Mouse (Mus musculus): ENCODE data around the gene Sap18b.

Sap18b gene

GRCm38 (mm10) chr8:95825162-95825561 is at the start of gene Sap18b:
Gene Sap18b (plus strand): TSS chr8:95825346.
- POLR2A ChIA-PET: interaction anchor here (0.5 to 24.3 kb wide), 24 partner anchors 8 to 494 kb away, joined by 3 to 442 read pairs (median 4); partner anchors contain the start of genes Cnot1 (in 1 of the 4) and Slc38a7 (in 1 of the 4)
- CTCF ChIA-PET: interaction anchor here in 2 of 4 experiments (0.6 to 1.4 kb wide), 5 partner anchors 12 to 472 kb away, joined by 3 to 5 read pairs (median 3); no protein-coding TSS in a partner anchor

- ChIA-PET CTCF (interaction anchor here in 1 of 4 experiments (1.7 kb wide), 1 partner anchor 11 kb away, joined by 6 read pairs; no protein-coding TSS in a partner anchor), POLR2A (interaction anchor here (0.5 to 5.8 kb wide), 28 partner anchors 10 to 184 kb away, joined by 3 to 42 read pairs (median 3); partner anchors contain the start of genes Cnot1 (in 2 of the 4) and Sap18b (in 1 of the 4))
These were observed 44.1 kb upstream of the Sap18b start for GRCm38 (mm10) chr8:95781085-95781484.

- ChIA-PET CTCF (interaction anchor here in 1 of 4 experiments (1.7 kb wide), 1 partner anchor 11 kb away, joined by 6 read pairs; no protein-coding TSS in a partner anchor), POLR2A (interaction anchor here (0.5 to 5.8 kb wide), 28 partner anchors 10 to 185 kb away, joined by 3 to 42 read pairs (median 4); partner anchors contain the start of genes Cnot1 (in 2 of the 4), Sap18b (in 1 of the 4) and Setd6 (in 1 of the 4))
These were observed 43.4 kb upstream of the Sap18b start for GRCm38 (mm10) chr8:95781775-95782174.

DNA sequence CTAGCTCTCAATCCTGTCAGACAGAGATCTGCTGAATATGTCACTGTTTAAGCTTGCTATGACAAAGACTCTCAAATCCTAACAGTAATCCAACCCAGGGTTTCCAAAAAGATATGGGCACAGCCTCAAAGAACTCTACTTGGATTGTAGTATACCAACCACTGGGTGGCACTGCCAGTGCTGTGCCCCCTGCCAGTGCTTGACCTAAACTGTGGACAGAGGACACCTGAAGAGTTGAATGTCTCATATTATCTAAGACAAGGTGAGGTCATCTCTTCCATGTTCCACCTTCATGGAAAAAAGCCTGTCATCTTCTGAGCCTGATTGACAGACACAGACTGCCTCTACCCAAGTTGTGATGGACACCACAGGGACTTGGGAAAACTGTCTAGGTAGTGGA is 42.5 kb upstream of the Sap18b start:
- CTCF ChIA-PET: interaction anchor here in 1 of 4 experiments (0.6 kb wide), 1 partner anchor 25 kb away, joined by 8 read pairs; no protein-coding TSS in a partner anchor

GRCm38 (mm10) chr8:95785591-95785990 is 39.6 kb upstream of the Sap18b start:
- ChIA-PET CTCF (no interaction called here), POLR2A (interaction anchor here in 3 of 4 experiments (0.6 to 3.7 kb wide), 21 partner anchors 9 to 152 kb away, joined by 3 to 19 read pairs (median 4); partner anchors contain the start of genes Cnot1 (in 1 of the 3), Gins3 (in 1 of the 3) and Slc38a7 (in 1 of the 3))

More for the DNA sequence above, 42.5 kb upstream of the Sap18b start:
- POLR2A ChIA-PET: interaction anchor here in 3 of 4 experiments (0.6 to 5.8 kb wide), 17 partner anchors 8 to 67 kb away, joined by 3 to 42 read pairs (median 4); partner anchors contain the start of genes Cnot1 (in 1 of the 3) and Setd6 (in 1 of the 3)

DNA sequence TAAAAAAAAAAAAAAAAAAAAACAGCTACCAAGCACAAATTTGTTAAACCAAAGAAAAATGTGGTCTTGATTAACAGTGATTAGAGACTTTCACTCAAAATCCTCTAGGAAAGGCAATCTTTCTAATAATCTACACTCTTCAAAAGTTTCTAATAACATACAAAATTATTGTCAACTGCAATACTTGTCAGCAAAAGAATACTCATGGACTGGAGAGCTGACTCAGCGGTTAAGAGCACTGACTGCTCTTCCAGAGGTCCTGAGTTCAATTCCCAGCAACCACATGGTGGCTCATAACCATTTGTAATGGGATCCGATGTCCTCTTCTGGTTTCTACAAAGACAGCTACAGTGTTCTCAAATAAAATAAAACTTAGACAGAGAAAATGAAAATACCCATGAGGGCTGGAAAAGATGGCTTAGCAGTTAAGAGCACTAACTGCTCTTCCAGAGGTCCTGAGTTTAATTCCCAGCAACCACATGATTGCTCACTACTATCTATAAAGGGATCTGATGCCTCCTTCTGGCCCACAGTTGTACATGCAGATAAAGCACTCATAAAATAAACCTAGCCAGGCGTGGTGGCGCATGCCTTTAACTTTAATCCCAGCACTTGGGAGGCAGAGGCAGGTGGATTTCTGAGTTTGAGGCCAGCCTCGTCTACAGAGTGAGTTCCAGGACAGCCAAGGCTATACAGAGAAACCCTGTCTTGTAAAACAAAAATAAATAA is 29.6 kb upstream of the Sap18b start:
- POLR2A ChIA-PET: interaction anchor here (0.6 to 11.7 kb wide), 26 partner anchors 10 to 265 kb away, joined by 3 to 172 read pairs (median 4); partner anchors contain the start of genes Cnot1 (in 1 of the 4) and Slc38a7 (in 1 of the 4)
- CTCF ChIA-PET: interaction anchor here in 3 of 4 experiments (0.6 to 1.5 kb wide), 4 partner anchors 10 to 115 kb away, joined by 4 to 9 read pairs (median 6); no protein-coding TSS in a partner anchor

- ChIA-PET CTCF (interaction anchor here in 1 of 4 experiments (0.9 kb wide), 1 partner anchor 717 kb away, joined by 8 read pairs; no protein-coding TSS in a partner anchor), POLR2A (interaction anchor here in 2 of 4 experiments (0.8 to 11.7 kb wide), 11 partner anchors 8 to 54 kb away, joined by 3 to 172 read pairs (median 5); partner anchors contain the start of genes Cnot1 (in 1 of the 2) and Slc38a7 (in 1 of the 2))
These were observed 26.0 kb upstream of the Sap18b start for GRCm38 (mm10) chr8:95799117-95799516.

GRCm38 (mm10) chr8:95799891-95800290 is 25.3 kb upstream of the Sap18b start:
- ChIA-PET POLR2A (interaction anchor here in 2 of 4 experiments (1.0 to 11.7 kb wide), 4 partner anchors 8 to 30 kb away, joined by 3 to 172 read pairs (median 4); partner anchors contain the start of gene Cnot1 (in 1 of the 2)), CTCF (no interaction called here)

- ChIA-PET CTCF (no interaction called here), POLR2A (interaction anchor here in 2 of 4 experiments (1.0 to 11.7 kb wide), 4 partner anchors 8 to 29 kb away, joined by 3 to 172 read pairs (median 4); partner anchors contain the start of gene Cnot1 (in 1 of the 2))
These were observed 24.8 kb upstream of the Sap18b start for GRCm38 (mm10) chr8:95800353-95800752.

GRCm38 (mm10) chr8:95801476-95802064 is 23.6 kb upstream of the Sap18b start:
- ChIA-PET CTCF (interaction anchor here in 1 of 4 experiments (1.3 kb wide), 1 partner anchor 31 kb away, joined by 4 read pairs; no protein-coding TSS in a partner anchor), POLR2A (interaction anchor here in 3 of 4 experiments (0.6 to 14.1 kb wide), 13 partner anchors 7 to 391 kb away, joined by 3 to 442 read pairs (median 5); partner anchors contain the start of genes Slc38a7 (in 2 of the 3) and Sap18b (in 1 of the 3))

GRCm38 (mm10) chr8:95802231-95802630 is 22.9 kb upstream of the Sap18b start:
- CTCF ChIA-PET: interaction anchor here in 1 of 4 experiments (1.3 kb wide), 1 partner anchor 31 kb away, joined by 4 read pairs; no protein-coding TSS in a partner anchor
- POLR2A ChIA-PET: interaction anchor here (0.6 to 14.1 kb wide), 19 partner anchors 7 to 390 kb away, joined by 3 to 442 read pairs (median 4); partner anchors contain the start of genes Slc38a7 (in 2 of the 4) and Sap18b (in 1 of the 4)

DNA sequence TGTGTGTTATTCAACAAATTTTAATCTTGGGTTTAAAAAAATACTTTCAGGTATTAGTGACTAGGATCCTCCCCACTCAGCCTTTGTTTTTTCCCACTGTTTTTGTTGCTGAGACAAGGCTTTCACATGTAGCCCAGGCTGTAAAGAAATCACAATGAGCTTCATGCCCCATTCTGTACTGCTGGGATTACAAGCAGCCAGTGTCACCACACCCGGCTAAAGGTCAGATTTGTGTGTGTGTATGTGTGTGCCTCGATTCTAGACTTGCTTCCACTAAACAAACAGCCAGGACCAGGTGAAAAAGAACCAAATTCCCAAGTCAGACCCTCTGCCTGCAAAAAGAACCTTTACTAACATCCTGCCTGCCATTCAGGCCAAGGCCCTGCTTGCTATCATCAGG is 19.7 kb upstream of the Sap18b start:
- ChIA-PET POLR2A (interaction anchor here (0.7 to 14.1 kb wide), 19 partner anchors 8 to 800 kb away, joined by 3 to 442 read pairs (median 4); partner anchors contain the start of genes Sap18b (in 1 of the 4), Setd6 (in 1 of the 4) and Slc38a7 (in 1 of the 4)), CTCF (interaction anchor here in 1 of 4 experiments (0.5 to 1.4 kb wide), 3 partner anchors 11 to 888 kb away, joined by 3 to 4 read pairs (median 3); no protein-coding TSS in a partner anchor)

DNA sequence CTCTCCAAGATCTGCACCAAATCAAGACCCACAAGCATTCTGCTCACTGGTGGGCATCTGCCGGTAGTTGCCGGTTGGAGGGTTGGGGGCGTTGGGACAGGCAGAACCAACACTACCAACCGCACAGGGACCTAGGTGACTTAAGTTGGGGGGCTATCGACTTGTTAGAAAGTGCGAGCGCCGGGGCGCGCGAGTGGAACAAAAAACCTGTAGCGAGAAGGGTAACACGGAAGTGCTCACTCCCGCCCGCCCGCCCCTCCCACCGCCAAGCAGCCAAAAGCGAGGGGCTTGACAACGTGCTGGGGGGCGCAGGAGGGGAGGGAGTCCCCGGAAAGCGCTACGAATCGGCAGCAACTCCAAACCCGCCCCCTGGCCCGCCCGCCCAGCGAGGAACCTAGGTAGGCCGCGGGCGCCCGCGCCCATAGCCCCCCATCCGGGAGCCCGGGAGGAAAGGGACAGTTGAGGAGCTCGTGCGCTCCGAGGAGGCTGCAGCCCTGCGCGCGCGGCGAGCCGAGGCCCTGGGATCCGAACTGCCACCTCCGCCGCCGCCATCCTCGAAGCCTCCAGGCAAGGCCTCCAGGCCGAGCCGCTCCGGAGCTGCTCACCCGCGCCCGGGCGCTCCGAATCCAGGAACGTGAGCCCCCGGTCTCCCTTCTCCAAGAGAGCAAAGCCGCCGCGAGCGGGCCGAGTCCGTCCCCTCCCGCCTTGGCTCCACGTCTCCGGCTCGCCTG is 18.5 kb upstream of the Sap18b start:
- ChIA-PET CTCF (interaction anchor here in 1 of 4 experiments (0.7 to 1.4 kb wide), 2 partner anchors 12 to 345 kb away, joined by 4 to 7 read pairs; no protein-coding TSS in a partner anchor), POLR2A (interaction anchor here (0.6 to 14.1 kb wide), 36 partner anchors 8 to 692 kb away, joined by 3 to 442 read pairs (median 4); partner anchors contain the start of genes Setd6 (in 2 of the 4), Sap18b (in 1 of the 4) and Slc38a7 (in 1 of the 4))

- ChIA-PET POLR2A (interaction anchor here (0.5 to 14.1 kb wide), 27 partner anchors 9 to 693 kb away, joined by 3 to 442 read pairs (median 4); partner anchors contain the start of genes Slc38a7 (in 2 of the 4), Sap18b (in 1 of the 4) and Setd6 (in 1 of the 4)), CTCF (interaction anchor here in 1 of 4 experiments (0.7 kb wide), 1 partner anchor 346 kb away, joined by 7 read pairs; no protein-coding TSS in a partner anchor)
These were observed 17.8 kb upstream of the Sap18b start, which contains the start of gene Cnot1 for GRCm38 (mm10) chr8:95807331-95807843. Gene Cnot1 (minus strand): TSS chr8:95807464.

DNA sequence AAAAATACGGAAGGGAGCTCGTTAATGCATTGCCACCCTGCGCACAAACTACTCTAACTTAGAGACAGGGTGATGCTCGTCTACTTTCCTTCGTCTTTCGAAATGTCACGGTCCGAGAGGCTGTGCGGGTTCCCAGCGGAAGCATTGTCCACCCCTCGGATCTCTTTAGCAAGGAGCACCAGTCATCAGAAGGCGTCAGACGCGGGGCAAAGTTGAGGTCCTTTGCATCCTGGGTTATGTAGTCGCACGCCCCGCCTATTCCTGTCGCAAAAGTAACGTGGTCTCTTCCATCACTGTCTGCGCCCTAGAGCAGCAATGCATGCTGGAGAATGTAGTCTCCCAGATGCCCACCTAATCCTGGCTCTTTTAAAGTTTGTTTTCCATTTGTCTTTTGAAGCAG is 17.3 kb upstream of the Sap18b start:
- CTCF ChIA-PET: interaction anchor here in 1 of 4 experiments (0.6 kb wide), 1 partner anchor 1709 kb away, joined by 3 read pairs; the partner anchor contains the start of gene Bbs2
- POLR2A ChIA-PET: interaction anchor here (0.6 to 14.1 kb wide), 20 partner anchors 8 to 137 kb away, joined by 3 to 442 read pairs (median 6); partner anchors contain the start of genes Slc38a7 (in 2 of the 4), Sap18b (in 1 of the 4) and Setd6 (in 1 of the 4)

DNA sequence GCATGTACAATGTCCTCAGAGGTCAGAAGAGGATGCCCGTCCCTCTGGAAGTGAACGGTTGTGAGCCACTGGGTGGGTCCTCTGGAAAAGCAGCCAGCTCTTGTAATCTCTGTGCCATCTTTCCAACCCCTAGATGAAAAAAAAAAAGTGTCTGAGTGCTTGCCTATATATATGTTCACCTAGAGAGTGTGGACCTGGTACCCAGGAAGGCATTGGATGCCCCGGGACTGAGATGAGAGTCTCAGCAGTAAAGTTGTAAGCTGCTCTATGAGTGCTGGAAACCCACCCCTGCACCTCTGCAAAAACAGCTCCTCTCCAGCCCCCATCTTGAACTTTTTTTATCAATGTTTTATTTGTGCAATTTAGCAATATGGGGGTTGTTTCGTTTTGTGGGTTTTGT is 16.5 kb upstream of the Sap18b start:
- POLR2A ChIA-PET: interaction anchor here in 3 of 4 experiments (0.7 to 14.1 kb wide), 10 partner anchors 9 to 106 kb away, joined by 3 to 442 read pairs (median 14); partner anchors contain the start of genes Sap18b (in 2 of the 3) and Slc38a7 (in 1 of the 3)
- CTCF ChIA-PET: interaction anchor here in 1 of 4 experiments (0.6 kb wide), 1 partner anchor 1710 kb away, joined by 3 read pairs; the partner anchor contains the start of gene Bbs2
